Mouse (Mus musculus): ENCODE measurements around the gene Zfp81. TPM values are rescaled to one million over a fixed set of nuclear protein-coding genes. Genes with fewer than 3 reads are reported as not detected.
A peak's percentile ranks its signal among the peaks of the same experiment; 100 is the strongest.
"Not testable (repeated sequence)": the region's sequence is repeated elsewhere in the genome, so short reads cannot be mapped to it uniquely, and the experiment has no call there.

The Zfp81 gene
- 1.4 and 5.1 TPM in 2 replicates for polyA plus RNA-seq (2011; ENCODE audit: insufficient read depth, insufficient read length, low replicate concordance, missing spikeins)

GRCm38 (mm10) chr17:33358411-33359384 lies at the start of gene Zfp81:
TSS of gene Zfp81 (minus strand) at chr17:33358878.
- H3K4me3 ChIP-seq (replicated peaks; ENCODE audit: control insufficient read depth, low read depth, low read length), result peak within 1 kb of the TSS; percentile 72
- no peak for TF ChIP-seq CTCF (IDR thresholded peaks at IDR 0.05; ENCODE audit: control insufficient read depth, insufficient read depth, low read length)
- TF ChIP-seq POLR2A (IDR thresholded peaks at IDR 0.05; ENCODE audit: borderline replicate concordance, control insufficient read depth, low read depth, low read length), result no peak; the same call in 1 of the 2 replicates
- 5% methylated on average over 47 of the region's 47 CpGs for WGBS
- no peaks in the 10 kb centered on the region; the same call in 1 of the 2 replicates for H3K4me1 ChIP-seq (ENCODE audit: control insufficient read depth, insufficient read depth, low read length)
- H3K27ac ChIP-seq (ENCODE audit: control insufficient read depth, insufficient read depth, low read depth, low read length, poor library complexity), result no peak within 1 kb of the TSS

- no peaks in the 10 kb centered on the region; the same call in 1 of the 2 replicates for H3K4me1 ChIP-seq (ENCODE audit: control insufficient read depth, insufficient read depth, low read length)
- TF ChIP-seq CTCF (IDR thresholded peaks at IDR 0.05; ENCODE audit: control insufficient read depth, insufficient read depth, low read length) (peak; percentile 3; the same call in 1 of the 2 replicates), POLR2A (IDR thresholded peaks at IDR 0.05; ENCODE audit: borderline replicate concordance, control insufficient read depth, low read depth, low read length) (peak; percentile 61; the same call in 1 of the 2 replicates)
- H3K27ac ChIP-seq (ENCODE audit: control insufficient read depth, insufficient read depth, low read depth, low read length, poor library complexity), result peak within 1 kb of the TSS; percentile 68
- WGBS, result under 1% methylated on average over 44 of the region's 44 CpGs
- H3K4me3 ChIP-seq (replicated peaks; ENCODE audit: control insufficient read depth, low read depth, low read length), result peak within 1 kb of the TSS; percentile 88
These were observed 35.7 kb upstream of the Zfp81 start, which contains the start of gene Zfp101 for GRCm38 (mm10) chr17:33394182-33395034. TSS of gene Zfp101 (minus strand) at chr17:33394641.

- no peak for TF ChIP-seq CTCF (IDR thresholded peaks at IDR 0.05; ENCODE audit: control insufficient read depth, insufficient read depth, low read length)
- TF ChIP-seq POLR2A (IDR thresholded peaks at IDR 0.05; ENCODE audit: borderline replicate concordance, control insufficient read depth, low read depth, low read length), result no peak
- Histone ChIP-seq H3K4me3 (replicated peaks; ENCODE audit: control insufficient read depth, low read depth, low read length) (no peak overlapping the region), H3K27ac (ENCODE audit: control insufficient read depth, insufficient read depth, low read depth, low read length, poor library complexity) (no peak overlapping the region), H3K4me1 (ENCODE audit: control insufficient read depth, insufficient read depth, low read length) (no peaks in the 10 kb centered on the region; the same call in 1 of the 2 replicates)
- 85% methylated on average over 5 of the region's 5 CpGs for WGBS
These were observed 33.6 kb upstream of the Zfp81 start for GRCm38 (mm10) chr17:33392271-33392670.

- Histone ChIP-seq H3K4me1 (ENCODE audit: control insufficient read depth, insufficient read depth, low read length) (no peaks in the 10 kb centered on the region), H3K27ac (ENCODE audit: control insufficient read depth, insufficient read depth, low read depth, low read length, poor library complexity) (no peak overlapping the region), H3K4me3 (replicated peaks; ENCODE audit: control insufficient read depth, low read depth, low read length) (no peak overlapping the region)
- TF ChIP-seq POLR2A (IDR thresholded peaks at IDR 0.05; ENCODE audit: borderline replicate concordance, control insufficient read depth, low read depth, low read length), result no peak
- TF ChIP-seq CTCF (IDR thresholded peaks at IDR 0.05; ENCODE audit: control insufficient read depth, insufficient read depth, low read length), result no peak
These were observed 27.0 kb upstream of the Zfp81 start for GRCm38 (mm10) chr17:33385705-33386104.

GRCm38 (mm10) chr17:33372795-33373194 lies 14.1 kb upstream of the Zfp81 start:
- H3K4me1 ChIP-seq (ENCODE audit: control insufficient read depth, insufficient read depth, low read length), result no peaks in the 10 kb centered on the region
- H3K4me3 ChIP-seq (replicated peaks; ENCODE audit: control insufficient read depth, low read depth, low read length), result no peak overlapping the region
- H3K27ac ChIP-seq (ENCODE audit: control insufficient read depth, insufficient read depth, low read depth, low read length, poor library complexity), result no peak overlapping the region
- TF ChIP-seq CTCF (IDR thresholded peaks at IDR 0.05; ENCODE audit: control insufficient read depth, insufficient read depth, low read length), result no peak
- TF ChIP-seq POLR2A (IDR thresholded peaks at IDR 0.05; ENCODE audit: borderline replicate concordance, control insufficient read depth, low read depth, low read length), result no peak
- 85% methylated on average over 3 of the region's 3 CpGs for WGBS

- no peak overlapping the region for H3K4me3 ChIP-seq (replicated peaks; ENCODE audit: control insufficient read depth, low read depth, low read length)
- peaks cover 2% of the 10 kb centered on the region; the same call in 1 of the 2 replicates for H3K4me1 ChIP-seq (ENCODE audit: control insufficient read depth, insufficient read depth, low read length)
- TF ChIP-seq POLR2A (IDR thresholded peaks at IDR 0.05; ENCODE audit: borderline replicate concordance, control insufficient read depth, low read depth, low read length), result no peak
- TF ChIP-seq CTCF (IDR thresholded peaks at IDR 0.05; ENCODE audit: control insufficient read depth, insufficient read depth, low read length), result no peak
- WGBS, result 75% methylated on average over 1 of the region's 1 CpGs
- H3K27ac ChIP-seq (ENCODE audit: control insufficient read depth, insufficient read depth, low read depth, low read length, poor library complexity), result no peak overlapping the region
These were observed 5.7 kb downstream of the Zfp81 start for GRCm38 (mm10) chr17:33352981-33353380.

- WGBS, result no CpG with 5 or more reads among the region's 9 CpGs
These were observed 68.9 kb downstream of the Zfp81 start for GRCm38 (mm10) chr17:33289876-33290149.

GRCm38 (mm10) chr17:33289039-33289875 lies 69.4 kb downstream of the Zfp81 start, which contains the start of gene Zfp955b:
TSS of gene Zfp955b (plus strand) at chr17:33289544.
- WGBS, result no CpG with 5 or more reads among the region's 25 CpGs
- H3K4me1 ChIP-seq (ENCODE audit: control insufficient read depth, insufficient read depth, low read length); H3K27ac ChIP-seq (ENCODE audit: control insufficient read depth, insufficient read depth, low read depth, low read length, poor library complexity); H3K4me3 ChIP-seq (replicated peaks; ENCODE audit: control insufficient read depth, low read depth, low read length): not testable (repeated sequence)

More at GRCm38 (mm10) chr17:33289876-33290149, 68.9 kb downstream of the Zfp81 start:
- not testable (repeated sequence) for H3K27ac ChIP-seq (ENCODE audit: control insufficient read depth, insufficient read depth, low read depth, low read length, poor library complexity); H3K4me1 ChIP-seq (ENCODE audit: control insufficient read depth, insufficient read depth, low read length); H3K4me3 ChIP-seq (replicated peaks; ENCODE audit: control insufficient read depth, low read depth, low read length)
